In the genomic region with DNA sequence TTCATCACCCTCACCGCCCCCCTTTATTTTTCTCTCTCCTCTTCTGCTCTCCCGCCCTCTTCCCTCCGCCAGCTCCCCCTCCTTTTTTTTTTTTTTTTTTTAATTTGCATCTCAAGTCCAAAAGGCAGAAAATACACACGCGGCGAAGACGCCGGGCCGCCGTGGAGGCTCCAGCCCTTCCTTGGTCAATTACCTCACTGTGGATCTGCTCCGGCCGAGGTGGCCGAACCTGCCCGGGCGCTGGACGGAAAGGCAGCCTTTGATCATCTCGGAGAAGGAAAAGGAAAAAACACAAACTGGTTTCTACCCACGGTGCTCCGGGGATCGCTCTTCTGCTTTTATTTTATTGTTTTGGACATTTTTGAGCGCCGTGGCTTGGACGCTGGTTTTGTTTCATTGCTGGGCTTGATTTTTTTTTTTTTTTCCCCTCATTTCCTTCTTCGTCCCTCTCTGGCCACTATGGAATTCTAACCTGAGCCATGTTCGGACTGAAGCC, we compare ENCODE assay signal across 9 mouse cellular contexts.
DNase-seq lines count a peak whose midpoint lies in the region; ATAC-seq and TF ChIP-seq lines count a peak whose summit lies in the region.
"Had no signal": no experiment of that assay in that cellular context is flagged by ENCODE, and none has a peak within 500 bp of the region (broad histone marks: within the 10 kb centered on the region; RNA-seq: fewer than 3 reads in every experiment).

No protein-coding gene starts in this region.

- H3K9ac ChIP-seq in kidney, postnatal 0 days (ENCODE audit: low read depth, low read length) = peak overlapping the region; percentile 73
- peak overlapping the region; percentile 93 for H3K9ac ChIP-seq in midbrain, embryonic 12.5 days (replicated peaks)

- no peak for DNase-seq in heart, embryonic 10.5 days (ENCODE audit: low spot score)
- no peak for DNase-seq in heart, postnatal 4 days
- no peak for DNase-seq in G1E (ENCODE audit: low spot score)
- peak; percentile 68 for DNase-seq in forebrain, embryonic 10.5 days (ENCODE audit: extremely low spot score, low spot score)
- no peak for DNase-seq in kidney, postnatal 0 days (ENCODE audit: low spot score)
- no peak for DNase-seq in frontal cortex, postnatal 14 days (ENCODE audit: low spot score in 2 of 2)

- peak overlapping the region; percentile 87 for H3K4me3 ChIP-seq in heart, embryonic 10.5 days
- peak overlapping the region; percentile 83 for H3K4me3 ChIP-seq in G1E (ENCODE audit: low read depth, low read length)
- H3K4me3 ChIP-seq in forebrain, embryonic 10.5 days = peak overlapping the region; percentile 89
- H3K4me3 ChIP-seq in kidney, postnatal 0 days (replicated peaks; ENCODE audit: low read depth, low read length) = peak overlapping the region; percentile 69
- H3K4me3 ChIP-seq in midbrain, embryonic 12.5 days = peak overlapping the region; percentile 85

- peaks cover 86% of the 10 kb centered on the region for H3K4me1 ChIP-seq in heart, embryonic 10.5 days
- peaks cover 80% of the 10 kb centered on the region for H3K4me1 ChIP-seq in G1E (ENCODE audit: insufficient read depth, low read depth, low read length)
- H3K4me1 ChIP-seq in forebrain, embryonic 10.5 days = peaks cover 99% of the 10 kb centered on the region
- H3K4me1 ChIP-seq in kidney, postnatal 0 days (replicated peaks; ENCODE audit: insufficient read depth, low read length) = peaks cover 53% of the 10 kb centered on the region
- peaks cover 74% of the 10 kb centered on the region for H3K4me1 ChIP-seq in midbrain, embryonic 12.5 days

- no peaks in the 10 kb centered on the region for H3K9me3 ChIP-seq in heart, embryonic 10.5 days
- H3K9me3 ChIP-seq in G1E (replicated peaks) = no peaks in the 10 kb centered on the region
- H3K9me3 ChIP-seq in forebrain, embryonic 10.5 days = no peaks in the 10 kb centered on the region
- no peaks in the 10 kb centered on the region for H3K9me3 ChIP-seq in kidney, postnatal 0 days (replicated peaks; ENCODE audit: low read length)
- no peaks in the 10 kb centered on the region for H3K9me3 ChIP-seq in midbrain, embryonic 12.5 days

- no peaks in the 10 kb centered on the region for H3K36me3 ChIP-seq in heart, embryonic 10.5 days
- H3K36me3 ChIP-seq in G1E (replicated peaks) = peaks cover 25% of the 10 kb centered on the region
- no peaks in the 10 kb centered on the region for H3K36me3 ChIP-seq in forebrain, embryonic 10.5 days (replicated peaks)
- no peaks in the 10 kb centered on the region for H3K36me3 ChIP-seq in kidney, postnatal 0 days (ENCODE audit: insufficient read depth, low read length)
- no peaks in the 10 kb centered on the region for H3K36me3 ChIP-seq in midbrain, embryonic 12.5 days

- peak overlapping the region; percentile 97 for H3K4me2 ChIP-seq in kidney, postnatal 0 days (ENCODE audit: low read length)
- H3K4me2 ChIP-seq in midbrain, embryonic 12.5 days (replicated peaks) = peak overlapping the region; percentile 90

- no peak for TF ChIP-seq CTCF in G1E (IDR thresholded peaks at IDR 0.05; ENCODE audit: low read depth, low read length)
- no peak for TF ChIP-seq CTCF in kidney, postnatal 0 days (IDR thresholded peaks at IDR 0.05; ENCODE audit: low read depth)

- no peak for ATAC-seq in G1E (ENCODE audit: extremely low read depth, insufficient number of reproducible peaks, low FRiP score, poor library complexity, severe bottlenecking)
- ATAC-seq in kidney, postnatal 0 days (replicated peaks; ENCODE audit: low FRiP score, low read depth) = no peak
- ATAC-seq in midbrain, embryonic 12.5 days (ENCODE audit: low FRiP score, low read depth) = no peak
- no peak for ATAC-seq in granulocyte monocyte progenitor cell, adult 5-6 weeks (replicated peaks; ENCODE audit: poor library complexity, severe bottlenecking)
- ATAC-seq: Patski had no signal

- WGBS in heart, embryonic 10.5 days = 0% methylated on average over 25 of the region's 25 CpGs
- under 1% methylated on average over 25 of the region's 25 CpGs for WGBS in forebrain, embryonic 10.5 days
- WGBS in kidney, postnatal 0 days = under 1% methylated on average over 25 of the region's 25 CpGs
- WGBS in midbrain, embryonic 12.5 days = under 1% methylated on average over 24 of the region's 25 CpGs

- peaks cover 9% of the 10 kb centered on the region; the same call in 1 of the 2 replicates for H3K27me3 ChIP-seq in heart, embryonic 10.5 days (ENCODE audit: insufficient read depth, poor library complexity, severe bottlenecking)
- peaks cover 20% of the 10 kb centered on the region for H3K27me3 ChIP-seq in G1E (ENCODE audit: insufficient read depth, low read length)
- peaks cover 70% of the 10 kb centered on the region for H3K27me3 ChIP-seq in forebrain, embryonic 10.5 days (ENCODE audit: poor library complexity, severe bottlenecking)
- no peaks in the 10 kb centered on the region for H3K27me3 ChIP-seq in kidney, postnatal 0 days (ENCODE audit: insufficient read depth, low read length)
- peaks cover 53% of the 10 kb centered on the region for H3K27me3 ChIP-seq in midbrain, embryonic 12.5 days
- H3K27me3 ChIP-seq: Patski had no signal

- H3K27ac ChIP-seq in heart, embryonic 10.5 days = peak overlapping the region; percentile 93
- H3K27ac ChIP-seq in forebrain, embryonic 10.5 days = peak overlapping the region; percentile 98
- peak overlapping the region; percentile 89 for H3K27ac ChIP-seq in kidney, postnatal 0 days
- peak overlapping the region; percentile 100 for H3K27ac ChIP-seq in midbrain, embryonic 12.5 days (replicated peaks)
